Mouse (Mus musculus): ENCODE measurements at regions not wholly inside any gene's neighbourhood (a gene's known extent, or its start where the extent isn't known, plus 50 kb on each side); places are given as distances from the start of the nearest gene placed in this dataset.

GRCm38 (mm10) chr8:92732229-92732628, 58.1 kb downstream of the Irx6 start:
- no peak for DNase-seq (ENCODE audit: extremely low spot score, low spot score)

- no peak for DNase-seq (ENCODE audit: extremely low spot score, low spot score)
Observed at GRCm38 (mm10) chr8:92735646-92736045, 61.6 kb downstream of the Irx6 start.

- no peak for DNase-seq (ENCODE audit: extremely low spot score, low spot score)
Observed at GRCm38 (mm10) chr8:92738080-92738479, 64.0 kb downstream of the Irx6 start.

- DNase-seq (ENCODE audit: extremely low spot score, low spot score) = no peak
Observed at GRCm38 (mm10) chr8:92740286-92740808, 66.3 kb downstream of the Irx6 start.

GRCm38 (mm10) chr8:92741836-92742235, 67.7 kb downstream of the Irx6 start:
- no peak for DNase-seq (ENCODE audit: extremely low spot score, low spot score)

- peak; percentile 35 for DNase-seq (ENCODE audit: extremely low spot score, low spot score)
Observed at GRCm38 (mm10) chr8:92743108-92743507, 69.0 kb downstream of the Irx6 start.

GRCm38 (mm10) chr8:92747086-92747485, 73.0 kb downstream of the Irx6 start:
- DNase-seq (ENCODE audit: extremely low spot score, low spot score) = no peak

- no peak for DNase-seq (ENCODE audit: extremely low spot score, low spot score)
Observed at GRCm38 (mm10) chr8:92747951-92748350, 73.9 kb downstream of the Irx6 start.

GRCm38 (mm10) chr8:92759848-92760247, 67.2 kb upstream of the Mmp2 start:
- DNase-seq (ENCODE audit: extremely low spot score, low spot score) = no peak

GRCm38 (mm10) chr8:92760933-92761332, 66.2 kb upstream of the Mmp2 start:
- no peak for DNase-seq (ENCODE audit: extremely low spot score, low spot score)

GRCm38 (mm10) chr8:92761959-92762600, 65.0 kb upstream of the Mmp2 start:
- DNase-seq (ENCODE audit: extremely low spot score, low spot score) = peak; percentile 48

GRCm38 (mm10) chr8:92771856-92772650, 55.0 kb upstream of the Mmp2 start:
- no peak for DNase-seq (ENCODE audit: extremely low spot score, low spot score)

GRCm38 (mm10) chr8:92772826-92773225, 54.3 kb upstream of the Mmp2 start:
- DNase-seq (ENCODE audit: extremely low spot score, low spot score) = no peak

GRCm38 (mm10) chr8:92775186-92775585, 51.9 kb upstream of the Mmp2 start:
- no peak for DNase-seq (ENCODE audit: extremely low spot score, low spot score)

- DNase-seq (ENCODE audit: extremely low spot score, low spot score) = peak; percentile 30
Observed at GRCm38 (mm10) chr8:92777106-92777505, 50.0 kb upstream of the Mmp2 start.
